Mouse (Mus musculus) urinary bladder, postnatal 36 days (tissue): Measurements from ENCODE around the gene Pde6h.
"Not testable (repeated sequence)": the region's sequence is repeated elsewhere in the genome, so short reads cannot be mapped to it uniquely, and the experiment has no call there.

Experiments
- DNase-seq, 2 experiments: peaks; one replicate each; pipeline ENCODE4 v3.0.0; 2022; ENCODE audit warnings: low spot score in 2 of 2, mixed read lengths in 1 of 2

Gene Pde6h

GRCm38 (mm10) chr6:136941051-136942021 lies 17.7 kb downstream of the Pde6h start, which contains the start of gene Arhgdib:
Arhgdib (minus strand) TSS chr6:136941899.
- DNase-seq, result peak in 1 of 2 experiments; percentile 9

GRCm38 (mm10) chr6:136942280-136942679 lies 18.6 kb downstream of the Pde6h start:
- DNase-seq, result no peak

GRCm38 (mm10) chr6:136943392-136943791 lies 19.8 kb downstream of the Pde6h start:
- no peak for DNase-seq

- DNase-seq, result no peak
These were observed 20.9 kb downstream of the Pde6h start for GRCm38 (mm10) chr6:136944511-136944910.

- no peak for DNase-seq
These were observed 22.6 kb downstream of the Pde6h start for GRCm38 (mm10) chr6:136946241-136946640.

GRCm38 (mm10) chr6:136946943-136947342 lies 23.3 kb downstream of the Pde6h start:
- no peak for DNase-seq

GRCm38 (mm10) chr6:136947716-136948115 lies 24.1 kb downstream of the Pde6h start:
- DNase-seq, result no peak

GRCm38 (mm10) chr6:136950171-136950570 lies 26.5 kb downstream of the Pde6h start:
- no peak for DNase-seq

GRCm38 (mm10) chr6:136952930-136953329 lies 29.3 kb downstream of the Pde6h start:
- no peak for DNase-seq

GRCm38 (mm10) chr6:136954192-136954591 lies 30.6 kb downstream of the Pde6h start:
- DNase-seq, result no peak

GRCm38 (mm10) chr6:136954715-136955114 lies 31.1 kb downstream of the Pde6h start:
- DNase-seq, result no peak

- no peak for DNase-seq
These were observed 31.6 kb downstream of the Pde6h start for GRCm38 (mm10) chr6:136955240-136955639.

GRCm38 (mm10) chr6:136957062-136957461 lies 33.4 kb downstream of the Pde6h start:
- no peak for DNase-seq

- no peak for DNase-seq
These were observed 35.5 kb downstream of the Pde6h start for GRCm38 (mm10) chr6:136959131-136959530.

- no peak for DNase-seq
These were observed 39.3 kb downstream of the Pde6h start for GRCm38 (mm10) chr6:136962957-136963356.

GRCm38 (mm10) chr6:136964609-136965510 lies 41.2 kb downstream of the Pde6h start:
- no peak for DNase-seq

- no peak for DNase-seq
These were observed 42.3 kb downstream of the Pde6h start for GRCm38 (mm10) chr6:136965912-136966311.

- DNase-seq, result no peak
These were observed 43.8 kb downstream of the Pde6h start for GRCm38 (mm10) chr6:136967466-136967865.

- DNase-seq, result not testable (repeated sequence)
These were observed 45.2 kb downstream of the Pde6h start for GRCm38 (mm10) chr6:136968877-136969276.

- DNase-seq, result no peak
These were observed 55.8 kb downstream of the Pde6h start for GRCm38 (mm10) chr6:136979274-136980082.

- DNase-seq, result no peak
These were observed 56.7 kb downstream of the Pde6h start for GRCm38 (mm10) chr6:136980331-136980746.
